Mouse (Mus musculus): Measurements from ENCODE around the gene Rrnad1. TPM values are rescaled to one million over a fixed set of nuclear protein-coding genes. Genes with fewer than 3 reads are reported as not detected.
"Not testable (repeated sequence)": the region's sequence is repeated elsewhere in the genome, so short reads cannot be mapped to it uniquely, and the experiment has no call there.

Rrnad1 gene
- polyA plus RNA-seq, 1 experiment from 2014 or later: 23.5 TPM

- Histone ChIP-seq H3K27ac (replicated peaks) (no peak overlapping the region), H3K9ac (replicated peaks) (no peak overlapping the region), H3K27me3 (no peaks in the 10 kb centered on the region), H3K9me3 (no peaks in the 10 kb centered on the region), H3K4me2 (replicated peaks) (no peak overlapping the region), H3K4me1 (no peaks in the 10 kb centered on the region), H3K4me3 (no peak overlapping the region), H3K36me3 (no peaks in the 10 kb centered on the region)
- no peak for ATAC-seq (ENCODE audit: low FRiP score, low read depth)
- WGBS: 46% methylated on average over 3 of the region's 3 CpGs
Observed at GRCm38 (mm10) chr3:87891481-87891880, 39.0 kb downstream of the Rrnad1 start.

GRCm38 (mm10) chr3:87887400-87887799, 43.1 kb downstream of the Rrnad1 start:
- not testable (repeated sequence) for H3K27me3 ChIP-seq; H3K4me2 ChIP-seq (replicated peaks); H3K4me3 ChIP-seq; H3K36me3 ChIP-seq; H3K9ac ChIP-seq (replicated peaks); H3K27ac ChIP-seq (replicated peaks); ATAC-seq (ENCODE audit: low FRiP score, low read depth); H3K9me3 ChIP-seq
- 81% methylated on average over 4 of the region's 4 CpGs for WGBS
- peaks cover 20% of the 10 kb centered on the region for H3K4me1 ChIP-seq

- peak overlapping the region; percentile 99; the same call in 1 of the 2 replicates for H3K4me3 ChIP-seq
- no peak for ATAC-seq (ENCODE audit: low FRiP score, low read depth)
- WGBS: 85% methylated on average over 6 of the region's 6 CpGs
- peaks cover 21% of the 10 kb centered on the region for H3K4me1 ChIP-seq
- peak overlapping the region; percentile 47 for H3K4me2 ChIP-seq (replicated peaks)
- no peak overlapping the region for H3K9ac ChIP-seq (replicated peaks)
- H3K27ac ChIP-seq (replicated peaks): no peak overlapping the region
- H3K36me3 ChIP-seq: 0 out of 2 replicates have a peak, but pooled peaks cover 2% of the 10 kb centered on the region
- no peaks in the 10 kb centered on the region for H3K27me3 ChIP-seq
- no peaks in the 10 kb centered on the region for H3K9me3 ChIP-seq
Observed at GRCm38 (mm10) chr3:87886416-87886815, 44.1 kb downstream of the Rrnad1 start.

GRCm38 (mm10) chr3:87886004-87886365, 44.5 kb downstream of the Rrnad1 start:
- H3K36me3 ChIP-seq: 0 out of 2 replicates have a peak, but pooled peaks cover 5% of the 10 kb centered on the region
- H3K27me3 ChIP-seq: no peaks in the 10 kb centered on the region
- H3K27ac ChIP-seq (replicated peaks): no peak overlapping the region; the same call in 1 of the 2 replicates
- no peak overlapping the region for H3K9ac ChIP-seq (replicated peaks)
- ATAC-seq (ENCODE audit: low FRiP score, low read depth): no peak; the same call in none of the 2 replicates
- peak overlapping the region; percentile 47 for H3K4me2 ChIP-seq (replicated peaks)
- peak overlapping the region; percentile 99 for H3K4me3 ChIP-seq
- H3K4me1 ChIP-seq: peaks cover 21% of the 10 kb centered on the region
- no peaks in the 10 kb centered on the region for H3K9me3 ChIP-seq
- 7% methylated on average over 10 of the region's 10 CpGs for WGBS

- whole genome bisulfite sequencing: under 1% methylated on average over 33 of the region's 33 CpGs
- H3K9me3 ChIP-seq: no peaks in the 10 kb centered on the region
Observed at GRCm38 (mm10) chr3:87885281-87886003, 45.1 kb downstream of the Rrnad1 start, which contains the start of gene Prcc. Gene Prcc, minus strand, starts transcription at chr3:87885608.

GRCm38 (mm10) chr3:87884708-87885251, 45.7 kb downstream of the Rrnad1 start:
- Histone ChIP-seq H3K4me1 (peaks cover 21% of the 10 kb centered on the region), H3K36me3 (peaks cover 14% of the 10 kb centered on the region; the same call in 1 of the 2 replicates), H3K9me3 (no peaks in the 10 kb centered on the region), H3K9ac (replicated peaks) (peak overlapping the region; percentile 97), H3K27me3 (no peaks in the 10 kb centered on the region), H3K4me3 (peak overlapping the region; percentile 99), H3K4me2 (replicated peaks) (peak overlapping the region; percentile 94), H3K27ac (replicated peaks) (peak overlapping the region; percentile 83)
- peak; percentile 20 for ATAC-seq (ENCODE audit: low FRiP score, low read depth)
- under 1% methylated on average over 28 of the region's 28 CpGs for WGBS

More at GRCm38 (mm10) chr3:87885281-87886003, 45.1 kb downstream of the Rrnad1 start, which contains the start of gene Prcc:
- peak; percentile 98 for ATAC-seq (ENCODE audit: low FRiP score, low read depth)
- H3K4me3 ChIP-seq: peak within 1 kb of the TSS; percentile 99
- no peaks in the 10 kb centered on the region for H3K27me3 ChIP-seq
- H3K4me2 ChIP-seq (replicated peaks): peak within 1 kb of the TSS; percentile 94
- H3K9ac ChIP-seq (replicated peaks): peak within 1 kb of the TSS; percentile 97
- peaks cover 9% of the 10 kb centered on the region; the same call in 1 of the 2 replicates for H3K36me3 ChIP-seq
- H3K4me1 ChIP-seq: peaks cover 21% of the 10 kb centered on the region
- peak within 1 kb of the TSS; percentile 83 for H3K27ac ChIP-seq (replicated peaks)

- Histone ChIP-seq H3K27ac (replicated peaks) (no peak overlapping the region), H3K9ac (replicated peaks) (peak overlapping the region; percentile 97), H3K27me3 (no peaks in the 10 kb centered on the region), H3K36me3 (peaks cover 15% of the 10 kb centered on the region; the same call in 1 of the 2 replicates), H3K4me2 (replicated peaks) (peak overlapping the region; percentile 94), H3K9me3 (no peaks in the 10 kb centered on the region), H3K4me3 (peak overlapping the region; percentile 99), H3K4me1 (peaks cover 21% of the 10 kb centered on the region)
- no peak for ATAC-seq (ENCODE audit: low FRiP score, low read depth)
- WGBS: 2% methylated on average over 3 of the region's 3 CpGs
Observed at GRCm38 (mm10) chr3:87884291-87884690, 46.2 kb downstream of the Rrnad1 start.

GRCm38 (mm10) chr3:87877730-87878129, 52.8 kb downstream of the Rrnad1 start:
- peaks cover 34% of the 10 kb centered on the region; the same call in 1 of the 2 replicates for H3K36me3 ChIP-seq
- H3K9ac ChIP-seq (replicated peaks): no peak overlapping the region
- no peak overlapping the region for H3K27ac ChIP-seq (replicated peaks)
- H3K27me3 ChIP-seq: no peaks in the 10 kb centered on the region
- no peak overlapping the region for H3K4me2 ChIP-seq (replicated peaks)
- no peak for ATAC-seq (ENCODE audit: low FRiP score, low read depth)
- H3K4me1 ChIP-seq: 0 out of 2 replicates have a peak, but pooled peaks cover 4% of the 10 kb centered on the region
- WGBS: 95% methylated on average over 4 of the region's 4 CpGs
- no peaks in the 10 kb centered on the region for H3K9me3 ChIP-seq
- H3K4me3 ChIP-seq: no peak overlapping the region

Other genes starting within 250 kb of the Rrnad1 start
- 0.62 and 0.73 TPM in 2 replicates for gene Lrrc71, start 182.1 kb downstream of the Rrnad1 start, polyA plus RNA-seq (2016; fragmentation: Nextera tagmentation; extraction: Ambion mirVana)
- gene Ntrk1, start 135.6 kb downstream of the Rrnad1 start, polyA plus RNA-seq (2016; fragmentation: Nextera tagmentation; extraction: Ambion mirVana): 3.0 and 3.9 TPM in 2 replicates
- 1.2 TPM in 2 replicates for gene Insrr, start 133.8 kb downstream of the Rrnad1 start, polyA plus RNA-seq (2016; fragmentation: Nextera tagmentation; extraction: Ambion mirVana)
- gene Pear1, start 106.4 kb downstream of the Rrnad1 start, polyA plus RNA-seq (2016; fragmentation: Nextera tagmentation; extraction: Ambion mirVana): 8.9 and 12.6 TPM in 2 replicates
- gene Sh2d2a, start 84.0 kb downstream of the Rrnad1 start, polyA plus RNA-seq (2016; fragmentation: Nextera tagmentation; extraction: Ambion mirVana): not detected in 2 replicates
- 15.7 and 15.9 TPM in 2 replicates for gene Prcc, start 45.1 kb downstream of the Rrnad1 start, polyA plus RNA-seq (2016; fragmentation: Nextera tagmentation; extraction: Ambion mirVana)
- 233 and 243 TPM in 2 replicates for gene Hdgf, start 24.4 kb downstream of the Rrnad1 start, polyA plus RNA-seq (2016; fragmentation: Nextera tagmentation; extraction: Ambion mirVana)
- gene Mrpl24, start 11.2 kb downstream of the Rrnad1 start, polyA plus RNA-seq (2016; fragmentation: Nextera tagmentation; extraction: Ambion mirVana): 73.5 and 77.8 TPM in 2 replicates
- 78.7 and 79.0 TPM in 2 replicates for gene Isg20l2, start 403 bp downstream of the Rrnad1 start, polyA plus RNA-seq (2016; fragmentation: Nextera tagmentation; extraction: Ambion mirVana)
- 291 and 335 TPM in 2 replicates for gene Crabp2, start 17.9 kb upstream of the Rrnad1 start, polyA plus RNA-seq (2016; fragmentation: Nextera tagmentation; extraction: Ambion mirVana)
- gene Nes, start 40.4 kb upstream of the Rrnad1 start, polyA plus RNA-seq (2016; fragmentation: Nextera tagmentation; extraction: Ambion mirVana): 183 and 196 TPM in 2 replicates
- 0.63 and 1.1 TPM in 2 replicates for gene Bcan, start 69.5 kb upstream of the Rrnad1 start, polyA plus RNA-seq (2016; fragmentation: Nextera tagmentation; extraction: Ambion mirVana)
- 0.13 and 0.43 TPM in 2 replicates for gene Hapln2, start 96.9 kb upstream of the Rrnad1 start, polyA plus RNA-seq (2016; fragmentation: Nextera tagmentation; extraction: Ambion mirVana)
- 26.5 and 27.1 TPM in 2 replicates for gene Gpatch4, start 112.4 kb upstream of the Rrnad1 start, polyA plus RNA-seq (2016; fragmentation: Nextera tagmentation; extraction: Ambion mirVana)
- 124 and 128 TPM in 2 replicates for gene Naxe, start 127.8 kb upstream of the Rrnad1 start, polyA plus RNA-seq (2016; fragmentation: Nextera tagmentation; extraction: Ambion mirVana)
- not detected in 2 replicates for gene Ttc24, start 147.6 kb upstream of the Rrnad1 start, polyA plus RNA-seq (2016; fragmentation: Nextera tagmentation; extraction: Ambion mirVana)
- gene Iqgap3, start 151.3 kb upstream of the Rrnad1 start, polyA plus RNA-seq (2016; fragmentation: Nextera tagmentation; extraction: Ambion mirVana): 20.7 and 20.8 TPM in 2 replicates
- gene Mef2d, start 211.7 kb upstream of the Rrnad1 start, polyA plus RNA-seq (2016; fragmentation: Nextera tagmentation; extraction: Ambion mirVana): 15.1 and 17.6 TPM in 2 replicates